Mouse (Mus musculus): ENCODE results near the gene Plch2. TPM values are rescaled to one million over a fixed set of nuclear protein-coding genes. Genes with fewer than 3 reads are reported as not detected.

The Plch2 gene
- polyA plus RNA-seq, 1 experiment: 28.1 TPM

GRCm38 (mm10) chr4:155020813-155021212, 35.8 kb downstream of the Plch2 start:
- peaks cover 5% of the 10 kb centered on the region; the same call in 1 of the 2 replicates for H3K4me1 ChIP-seq (ENCODE audit: control insufficient read depth, insufficient read depth, insufficient read length, low read length)
- TF ChIP-seq CTCF (IDR thresholded peaks at IDR 0.05; ENCODE audit: extremely low read depth, insufficient read length, insufficient replicate concordance, low read depth, low read length) (no peak), POLR2A (IDR thresholded peaks at IDR 0.05; ENCODE audit: low read depth, low read length) (no peak)
- WGBS: 89% methylated on average over 9 of the region's 9 CpGs
- no peak overlapping the region for H3K27ac ChIP-seq (ENCODE audit: insufficient read depth, low read depth, low read length)
- H3K36me3 ChIP-seq (ENCODE audit: control insufficient read depth, insufficient read depth, low read length): no peaks in the 10 kb centered on the region
- no peak overlapping the region for H3K4me3 ChIP-seq (ENCODE audit: low read depth, low read length)
- no peaks in the 10 kb centered on the region for H3K27me3 ChIP-seq (ENCODE audit: control insufficient read depth, insufficient read depth, low read length)

DNA sequence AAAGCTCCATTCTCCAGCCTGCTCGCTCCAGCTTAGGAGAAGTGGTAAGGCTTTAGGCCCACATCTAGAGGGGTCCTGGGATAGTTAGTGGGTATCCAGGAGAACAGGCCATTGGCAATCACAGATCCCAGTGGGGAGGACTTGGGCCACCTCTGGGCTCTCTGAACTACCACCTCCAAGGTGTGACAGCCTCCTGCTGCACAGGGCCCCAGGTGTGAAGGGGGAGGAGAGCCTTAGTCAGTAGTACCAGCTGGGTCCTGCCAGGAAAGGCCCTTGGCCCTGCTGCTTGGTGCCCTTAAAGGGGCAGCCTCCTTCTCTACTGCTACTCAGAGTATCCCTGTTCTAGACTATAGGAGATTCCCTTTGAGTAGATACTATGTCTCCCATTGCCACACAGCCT, 36.4 kb downstream of the Plch2 start:
- no peak overlapping the region for H3K4me3 ChIP-seq (ENCODE audit: low read depth, low read length)
- no peak overlapping the region for H3K27ac ChIP-seq (ENCODE audit: insufficient read depth, low read depth, low read length)
- no peaks in the 10 kb centered on the region for H3K27me3 ChIP-seq (ENCODE audit: control insufficient read depth, insufficient read depth, low read length)
- 48% methylated on average over 1 of the region's 1 CpGs for WGBS
- H3K36me3 ChIP-seq (ENCODE audit: control insufficient read depth, insufficient read depth, low read length): no peaks in the 10 kb centered on the region
- TF ChIP-seq CTCF (IDR thresholded peaks at IDR 0.05; ENCODE audit: extremely low read depth, insufficient read length, insufficient replicate concordance, low read depth, low read length) (no peak), POLR2A (IDR thresholded peaks at IDR 0.05; ENCODE audit: low read depth, low read length) (no peak)
- peaks cover 5% of the 10 kb centered on the region for H3K4me1 ChIP-seq (ENCODE audit: control insufficient read depth, insufficient read depth, insufficient read length, low read length)

DNA sequence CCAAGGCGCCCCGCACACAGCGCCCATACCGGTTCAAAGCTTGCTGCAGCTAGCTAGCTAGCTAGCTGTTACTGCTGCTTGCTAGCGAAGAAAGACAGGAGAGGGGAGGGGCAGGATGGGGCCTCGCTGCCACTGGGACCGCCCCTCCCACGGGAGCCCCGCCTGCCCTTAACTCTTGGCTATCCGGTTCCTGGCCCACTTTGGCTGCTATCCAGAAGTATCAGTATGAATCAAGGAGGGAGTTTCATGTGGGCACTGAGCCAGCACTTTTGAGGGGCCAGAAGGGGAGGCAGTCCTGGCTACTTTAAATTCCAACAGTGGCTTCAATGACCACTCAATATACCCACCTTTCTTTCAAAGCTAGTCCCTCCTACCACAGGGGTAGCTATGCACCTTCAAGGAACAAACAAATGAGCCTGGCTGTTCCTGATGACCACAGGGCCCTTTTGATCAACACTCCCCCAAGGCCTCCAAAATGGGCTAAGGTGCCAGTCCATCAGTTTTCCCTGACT, 37.2 kb downstream of the Plch2 start:
- peaks cover 5% of the 10 kb centered on the region for H3K4me1 ChIP-seq (ENCODE audit: control insufficient read depth, insufficient read depth, insufficient read length, low read length)
- H3K4me3 ChIP-seq (ENCODE audit: low read depth, low read length): no peak overlapping the region
- no peak overlapping the region for H3K27ac ChIP-seq (ENCODE audit: insufficient read depth, low read depth, low read length)
- no peak for TF ChIP-seq CTCF (IDR thresholded peaks at IDR 0.05; ENCODE audit: extremely low read depth, insufficient read length, insufficient replicate concordance, low read depth, low read length)
- no peak for TF ChIP-seq POLR2A (IDR thresholded peaks at IDR 0.05; ENCODE audit: low read depth, low read length)
- WGBS: 7% methylated on average over 10 of the region's 10 CpGs
- H3K36me3 ChIP-seq (ENCODE audit: control insufficient read depth, insufficient read depth, low read length): no peaks in the 10 kb centered on the region
- H3K27me3 ChIP-seq (ENCODE audit: control insufficient read depth, insufficient read depth, low read length): no peaks in the 10 kb centered on the region

DNA sequence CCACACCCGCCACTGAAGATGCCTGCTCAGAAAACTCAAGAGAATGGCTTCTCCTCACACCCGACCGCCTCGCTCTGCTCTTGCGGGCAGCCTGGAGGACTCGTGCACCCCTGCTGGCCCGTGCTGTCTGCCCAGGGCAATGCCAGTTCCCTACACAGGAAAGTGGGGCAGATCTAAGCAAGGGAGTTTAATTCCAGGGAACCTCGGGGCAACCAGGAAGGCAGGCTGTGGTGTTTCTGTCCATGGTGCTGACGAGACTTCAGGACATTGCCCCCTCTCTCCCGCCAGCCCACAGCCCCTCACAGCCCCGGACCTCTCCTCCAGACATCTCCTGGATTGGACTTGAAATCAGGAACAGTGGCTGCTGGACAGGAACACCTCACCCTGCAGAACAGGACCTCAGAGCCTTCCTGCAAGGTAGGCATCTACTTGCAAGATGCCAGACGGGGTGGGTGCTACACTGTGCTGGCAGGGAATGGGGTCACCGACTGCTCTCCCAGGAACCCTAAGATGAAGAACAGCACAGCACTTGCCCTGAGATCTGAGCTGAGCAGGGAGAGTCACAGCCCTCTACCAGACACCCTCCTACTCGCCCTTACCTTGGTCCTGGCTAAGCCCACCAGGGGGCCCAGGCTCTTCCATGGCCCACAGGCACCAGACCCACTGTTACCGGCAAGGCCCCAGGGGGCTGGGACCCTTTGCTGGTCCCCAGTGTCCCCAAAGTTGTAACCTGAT, 37.8 kb downstream of the Plch2 start:
- TF ChIP-seq CTCF (IDR thresholded peaks at IDR 0.05; ENCODE audit: extremely low read depth, insufficient read length, insufficient replicate concordance, low read depth, low read length) (no peak), POLR2A (IDR thresholded peaks at IDR 0.05; ENCODE audit: low read depth, low read length) (no peak)
- 42% methylated on average over 15 of the region's 15 CpGs for WGBS
- H3K27me3 ChIP-seq (ENCODE audit: control insufficient read depth, insufficient read depth, low read length): no peaks in the 10 kb centered on the region
- no peaks in the 10 kb centered on the region for H3K36me3 ChIP-seq (ENCODE audit: control insufficient read depth, insufficient read depth, low read length)
- no peak overlapping the region for H3K4me3 ChIP-seq (ENCODE audit: low read depth, low read length)
- no peak overlapping the region for H3K27ac ChIP-seq (ENCODE audit: insufficient read depth, low read depth, low read length)
- H3K4me1 ChIP-seq (ENCODE audit: control insufficient read depth, insufficient read depth, insufficient read length, low read length): peaks cover 5% of the 10 kb centered on the region

DNA sequence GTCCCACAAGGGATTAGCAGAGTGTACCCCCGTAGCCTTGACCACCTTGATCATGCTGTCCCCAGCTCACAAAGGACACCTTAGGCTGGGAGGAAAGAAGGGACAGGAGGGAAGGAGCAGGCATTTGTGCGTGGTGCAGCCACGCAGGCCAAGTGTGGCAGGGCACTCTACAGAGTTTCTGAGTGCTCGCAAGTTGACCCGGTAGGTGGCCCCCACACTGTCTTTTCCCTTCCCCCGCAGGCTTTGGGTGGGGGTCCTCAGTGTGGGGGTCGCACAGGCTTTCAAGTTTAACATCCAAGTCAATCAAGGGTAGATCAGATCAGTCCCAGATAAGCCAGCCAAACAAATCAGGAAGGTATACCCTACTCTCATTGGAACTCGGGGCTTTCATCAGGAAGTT, 38.5 kb downstream of the Plch2 start:
- TF ChIP-seq POLR2A (IDR thresholded peaks at IDR 0.05; ENCODE audit: low read depth, low read length): no peak
- TF ChIP-seq CTCF (IDR thresholded peaks at IDR 0.05; ENCODE audit: extremely low read depth, insufficient read length, insufficient replicate concordance, low read depth, low read length): no peak
- Histone ChIP-seq H3K4me1 (ENCODE audit: control insufficient read depth, insufficient read depth, insufficient read length, low read length) (peaks cover 5% of the 10 kb centered on the region), H3K36me3 (ENCODE audit: control insufficient read depth, insufficient read depth, low read length) (no peaks in the 10 kb centered on the region), H3K4me3 (ENCODE audit: low read depth, low read length) (no peak overlapping the region), H3K27ac (ENCODE audit: insufficient read depth, low read depth, low read length) (no peak overlapping the region), H3K27me3 (ENCODE audit: control insufficient read depth, insufficient read depth, low read length) (no peaks in the 10 kb centered on the region)
- 84% methylated on average over 8 of the region's 8 CpGs for WGBS

DNA sequence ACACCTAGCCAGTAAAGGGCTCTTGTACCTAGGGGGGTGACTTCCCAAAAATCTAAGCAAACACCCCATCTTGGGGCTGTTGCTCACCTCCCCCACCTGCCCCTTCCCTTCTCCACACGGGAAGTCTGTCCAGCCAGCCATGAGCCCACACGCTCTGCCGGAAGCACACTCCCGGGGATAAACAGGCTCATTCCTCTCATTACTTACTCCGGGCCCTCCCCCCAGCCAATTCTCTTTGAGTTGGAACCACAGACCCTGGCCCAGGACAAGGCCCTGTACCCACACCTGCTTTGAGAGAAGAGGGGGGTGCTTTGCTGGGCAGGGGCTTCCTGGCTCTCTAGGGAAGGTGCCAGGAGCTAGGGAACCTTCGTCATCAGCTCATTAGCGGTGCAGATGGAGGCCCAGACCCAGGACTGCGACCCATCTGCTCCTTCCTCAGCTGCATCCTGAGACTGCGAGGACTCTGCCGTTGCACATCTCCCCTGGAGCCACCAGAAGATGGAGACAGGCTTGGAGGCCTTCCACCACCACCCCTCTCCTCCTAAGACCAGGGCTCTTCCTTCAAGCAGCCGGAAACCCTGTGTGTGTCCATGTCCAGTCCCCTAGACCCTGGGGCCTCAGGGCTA, 39.2 kb downstream of the Plch2 start:
- no peaks in the 10 kb centered on the region for H3K27me3 ChIP-seq (ENCODE audit: control insufficient read depth, insufficient read depth, low read length)
- H3K4me3 ChIP-seq (ENCODE audit: low read depth, low read length): no peak overlapping the region
- 85% methylated on average over 11 of the region's 11 CpGs for WGBS

GRCm38 (mm10) chr4:155016807-155017206, 39.8 kb downstream of the Plch2 start:
- WGBS: 78% methylated on average over 11 of the region's 11 CpGs
- Histone ChIP-seq H3K4me1 (ENCODE audit: control insufficient read depth, insufficient read depth, insufficient read length, low read length) (peaks cover 5% of the 10 kb centered on the region), H3K36me3 (ENCODE audit: control insufficient read depth, insufficient read depth, low read length) (no peaks in the 10 kb centered on the region), H3K4me3 (ENCODE audit: low read depth, low read length) (no peak overlapping the region), H3K27ac (ENCODE audit: insufficient read depth, low read depth, low read length) (no peak overlapping the region), H3K27me3 (ENCODE audit: control insufficient read depth, insufficient read depth, low read length) (no peaks in the 10 kb centered on the region)
- TF ChIP-seq CTCF (IDR thresholded peaks at IDR 0.05; ENCODE audit: extremely low read depth, insufficient read length, insufficient replicate concordance, low read depth, low read length) (no peak), POLR2A (IDR thresholded peaks at IDR 0.05; ENCODE audit: low read depth, low read length) (no peak)

More for the DNA sequence above, 39.2 kb downstream of the Plch2 start:
- Histone ChIP-seq H3K4me1 (ENCODE audit: control insufficient read depth, insufficient read depth, insufficient read length, low read length) (peaks cover 5% of the 10 kb centered on the region), H3K36me3 (ENCODE audit: control insufficient read depth, insufficient read depth, low read length) (no peaks in the 10 kb centered on the region), H3K27ac (ENCODE audit: insufficient read depth, low read depth, low read length) (no peak overlapping the region)
- no peak for TF ChIP-seq CTCF (IDR thresholded peaks at IDR 0.05; ENCODE audit: extremely low read depth, insufficient read length, insufficient replicate concordance, low read depth, low read length)
- TF ChIP-seq POLR2A (IDR thresholded peaks at IDR 0.05; ENCODE audit: low read depth, low read length): no peak
